Mouse (Mus musculus) adipocyte (in vitro differentiated cells): Measurements from ENCODE around the gene Vwa5b1.

ENCODE experiments used
- DNase-seq: peaks from one replicate; pipeline ENCODE4 v3.0.0-alpha.2; 2016; ENCODE audit warnings: low spot score

Vwa5b1 gene

GRCm38 (mm10) chr4:138635428-138636145 lies at the start of gene Vwa5b1:
Gene Vwa5b1, minus strand, starts transcription at chr4:138635884.
- no peak for DNase-seq

- no peak for DNase-seq
Measured at GRCm38 (mm10) chr4:138682760-138683159, 47.1 kb upstream of the Vwa5b1 start.

- DNase-seq = no peak
Measured at GRCm38 (mm10) chr4:138680124-138680523, 44.4 kb upstream of the Vwa5b1 start.

GRCm38 (mm10) chr4:138677579-138677978 lies 41.9 kb upstream of the Vwa5b1 start:
- DNase-seq = no peak

GRCm38 (mm10) chr4:138676480-138676879 lies 40.8 kb upstream of the Vwa5b1 start:
- no peak for DNase-seq

- no peak for DNase-seq
Measured at GRCm38 (mm10) chr4:138672160-138672559, 36.5 kb upstream of the Vwa5b1 start.

GRCm38 (mm10) chr4:138670093-138670889 lies 34.6 kb upstream of the Vwa5b1 start:
- DNase-seq = no peak

- no peak for DNase-seq
Measured at GRCm38 (mm10) chr4:138666521-138666920, 30.8 kb upstream of the Vwa5b1 start.

GRCm38 (mm10) chr4:138659936-138660602 lies 24.4 kb upstream of the Vwa5b1 start:
- no peak for DNase-seq

- DNase-seq = no peak
Measured at GRCm38 (mm10) chr4:138653056-138653455, 17.4 kb upstream of the Vwa5b1 start.

- no peak for DNase-seq
Measured at GRCm38 (mm10) chr4:138651881-138652280, 16.2 kb upstream of the Vwa5b1 start.

- DNase-seq = no peak
Measured at GRCm38 (mm10) chr4:138648096-138648635, 12.5 kb upstream of the Vwa5b1 start.

- DNase-seq = no peak
Measured at GRCm38 (mm10) chr4:138642272-138642671, 6.6 kb upstream of the Vwa5b1 start.

- DNase-seq = no peak
Measured at GRCm38 (mm10) chr4:138636146-138636511, 445 bp upstream of the Vwa5b1 start.

GRCm38 (mm10) chr4:138628256-138628655 lies 7.4 kb downstream of the Vwa5b1 start:
- no peak for DNase-seq

- DNase-seq = no peak
Measured at GRCm38 (mm10) chr4:138614454-138614853, 21.2 kb downstream of the Vwa5b1 start.

- no peak for DNase-seq
Measured at GRCm38 (mm10) chr4:138601926-138602325, 33.8 kb downstream of the Vwa5b1 start.

- DNase-seq = no peak
Measured at GRCm38 (mm10) chr4:138597904-138598347, 37.8 kb downstream of the Vwa5b1 start.

- DNase-seq = no peak
Measured at GRCm38 (mm10) chr4:138596391-138597130, 39.1 kb downstream of the Vwa5b1 start.

GRCm38 (mm10) chr4:138584946-138585345 lies 50.7 kb downstream of the Vwa5b1 start:
- no peak for DNase-seq

- DNase-seq = no peak
Measured at GRCm38 (mm10) chr4:138582446-138582845, 53.2 kb downstream of the Vwa5b1 start.

GRCm38 (mm10) chr4:138578406-138578805 lies 57.3 kb downstream of the Vwa5b1 start:
- no peak for DNase-seq
